Mouse (Mus musculus) left cerebral cortex, postnatal 25 days (tissue): ENCODE measurements around the gene Chgb. TPM values are rescaled to one million over a fixed set of nuclear protein-coding genes. Genes with fewer than 3 reads are reported as not detected.

Source experiments
- DNase-seq, 2 experiments: peaks; one replicate each; pipeline ENCODE4 v3.0.0; 2022; ENCODE audit warnings: low spot score in 2 of 2, mixed read lengths in 1 of 2
- intact Hi-C: fragments of 180-260 bp; cut with DNase I; formaldehyde crosslinking; loops from one replicate; pipeline ENCODE4 v1.15.1; 2025
- total RNA-seq, 2 experiments: library from RNA; stranded (reverse); gene quantifications; 2 replicates each; pipeline ENCODE4 v1.2.3; 2021

The Chgb gene
- 100 to 1,000 TPM; 261 TPM for total RNA-seq

DNA sequence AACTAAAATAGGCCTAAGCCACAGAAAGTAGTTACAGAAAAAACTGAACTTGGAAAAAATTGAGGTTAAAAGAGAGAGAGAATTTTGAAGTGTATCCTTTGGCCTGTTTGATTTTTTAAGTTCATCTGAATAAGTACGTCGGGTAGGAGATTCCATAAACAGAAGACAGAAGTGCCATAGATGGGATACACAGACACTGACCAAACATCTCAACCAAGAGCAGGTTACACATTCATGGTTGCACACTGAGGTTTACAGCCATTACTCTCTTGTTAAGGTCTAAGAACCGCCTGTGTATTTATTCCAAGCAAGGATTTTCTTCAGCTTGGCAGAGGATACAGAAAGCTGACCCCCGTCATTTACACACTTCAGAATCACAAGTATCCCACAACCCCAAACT, at the start of gene Chgb:
TSS of gene Chgb (plus strand) at position 301 of the 400 bp plus-strand sequence.
- intact Hi-C loops = loop anchor here (1.0 to 10.0 kb wide), 4 partner anchors 23 to 268 kb away; no protein-coding TSS in a partner anchor
- DNase-seq = no peak

DNA sequence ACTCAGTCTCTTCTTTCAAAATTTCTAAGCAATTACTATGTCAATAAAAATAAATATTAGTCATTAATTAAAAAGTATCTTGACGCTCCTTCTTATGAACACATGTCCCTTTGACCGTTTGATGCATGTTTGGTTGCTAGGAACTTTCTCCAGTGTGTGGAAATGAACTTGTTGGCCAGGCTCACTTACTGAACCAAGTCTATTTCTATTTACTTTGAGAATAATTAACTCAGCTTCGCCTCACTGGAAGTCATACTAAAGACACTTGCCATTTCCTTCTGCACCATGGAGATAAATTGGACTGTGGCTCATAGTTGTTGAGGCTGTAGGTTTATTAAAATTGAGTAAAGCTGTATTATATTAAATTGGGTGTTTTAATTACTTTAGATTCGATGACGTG, 48.1 kb upstream of the Chgb start:
- no peak for DNase-seq
- intact Hi-C loops = no loop called here

DNA sequence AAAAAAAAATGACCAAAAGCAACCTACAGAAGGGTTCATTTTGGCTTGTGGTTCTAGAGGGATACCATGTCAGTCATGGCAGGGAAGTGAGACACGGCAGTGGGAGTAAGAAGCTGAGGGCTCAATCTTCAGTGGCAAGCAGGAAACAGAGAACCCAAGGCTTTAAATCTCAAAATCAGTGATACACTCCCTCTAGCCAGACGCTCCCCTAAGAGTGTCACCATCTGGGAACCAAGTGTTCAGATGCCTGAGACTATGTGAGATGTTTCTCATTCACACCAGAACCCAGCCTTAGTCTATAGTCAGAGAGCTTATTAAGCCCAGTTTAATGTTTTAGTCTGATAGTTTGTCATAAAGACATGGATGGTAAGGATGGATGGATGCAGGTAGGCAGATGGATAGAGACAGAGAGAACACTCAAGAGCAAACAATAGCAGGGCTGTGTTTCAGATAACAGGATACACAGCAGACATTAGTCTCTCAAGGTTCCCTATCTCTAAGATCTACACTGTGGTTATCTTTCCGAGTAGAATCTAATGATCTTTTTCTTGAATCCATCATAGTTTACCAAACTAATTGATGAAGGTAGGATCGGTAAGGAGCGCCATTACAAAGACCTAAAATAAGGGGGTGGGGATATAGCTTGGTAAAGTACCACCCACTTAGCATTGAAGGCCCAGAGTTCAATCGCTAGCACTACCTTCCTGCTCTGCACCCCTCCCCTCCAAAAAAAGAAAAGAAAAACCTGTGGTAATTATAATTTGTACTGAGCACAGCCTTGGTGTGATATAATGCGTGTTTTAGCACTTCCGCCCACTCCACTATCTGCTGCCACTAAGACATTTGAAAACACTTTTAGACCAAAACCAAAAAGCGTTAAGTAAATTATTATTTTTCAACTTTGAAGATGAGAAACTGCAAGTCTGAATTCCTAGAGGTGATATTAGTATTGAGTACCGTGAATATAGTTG, 47.2 kb upstream of the Chgb start:
- DNase-seq = no peak
- intact Hi-C loops = no loop called here

DNA sequence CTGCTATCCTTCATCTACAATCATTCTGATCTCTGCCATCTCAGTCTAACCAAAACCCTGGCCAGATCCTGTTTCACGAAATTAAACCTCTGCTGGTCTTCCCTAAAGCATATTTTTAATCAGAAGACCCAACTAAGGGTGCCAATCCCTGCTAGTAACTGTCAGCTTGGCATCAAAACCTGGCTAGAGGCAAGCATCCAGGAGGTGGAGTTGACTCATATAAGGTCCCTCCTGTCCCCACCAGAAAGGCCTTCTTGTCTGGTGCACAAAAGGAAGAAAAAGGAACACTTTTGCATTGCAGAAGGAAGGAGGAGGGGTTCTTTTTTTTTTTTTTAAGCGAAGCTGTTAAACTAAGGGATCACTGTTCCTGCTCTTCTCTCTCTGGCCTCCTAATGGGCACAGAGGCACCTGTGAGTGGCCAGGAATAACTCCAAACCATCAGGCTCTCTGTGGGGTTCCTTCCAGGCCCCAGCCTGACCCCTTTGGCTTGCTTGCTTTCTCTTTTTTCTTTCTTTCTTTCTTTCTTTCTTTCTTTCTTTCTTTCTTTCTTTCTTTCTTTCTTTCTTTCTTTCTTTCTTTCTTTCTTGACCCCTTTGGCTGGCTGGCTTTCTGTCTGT, 42.2 kb upstream of the Chgb start:
- no peak for DNase-seq
- intact Hi-C loops = no loop called here

DNA sequence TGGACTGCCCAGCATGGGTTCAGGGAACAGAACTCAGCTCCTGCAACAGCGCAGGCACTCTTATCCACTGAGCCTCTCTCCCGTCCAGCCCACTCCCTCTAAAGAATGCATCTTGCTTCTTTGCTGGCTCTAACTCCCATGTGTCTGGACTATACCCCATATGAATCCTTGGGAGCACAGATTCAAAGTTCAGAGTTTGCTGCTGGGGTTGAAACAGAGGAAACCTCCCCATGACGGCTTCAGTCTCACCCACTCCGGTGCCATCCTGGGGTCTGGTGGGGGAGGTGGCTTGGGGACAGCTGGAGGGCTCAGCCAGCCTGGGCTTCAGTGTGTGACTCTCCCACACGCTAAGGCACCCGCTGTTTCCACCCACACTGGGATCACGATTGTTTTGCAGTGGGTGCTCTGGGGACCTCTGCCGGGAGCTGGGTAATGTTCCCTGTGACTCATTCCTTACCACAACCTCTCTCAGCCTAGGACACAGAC, 39.2 kb upstream of the Chgb start:
- peak; percentile 61 to 90 for DNase-seq
- intact Hi-C loops = no loop called here

DNA sequence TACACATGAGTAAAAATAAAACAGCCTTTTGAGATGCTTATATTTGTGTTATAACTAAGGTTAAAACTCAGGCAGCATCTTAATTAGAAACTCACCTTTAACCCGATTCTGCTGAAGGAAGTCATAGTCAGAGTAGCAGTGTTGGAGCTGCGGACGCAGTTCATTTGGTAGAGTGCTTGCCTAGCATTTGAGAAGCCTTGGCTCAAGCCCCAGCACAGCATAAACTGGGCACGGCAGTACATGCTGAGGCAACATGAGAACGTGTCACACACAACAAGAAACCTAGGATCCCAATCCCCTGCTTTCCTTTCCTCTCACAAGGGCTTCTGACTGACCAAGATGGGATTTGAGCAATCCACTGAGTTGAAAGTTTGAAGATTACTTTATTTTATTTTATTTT, 36.2 kb upstream of the Chgb start:
- intact Hi-C loops = no loop called here

DNA sequence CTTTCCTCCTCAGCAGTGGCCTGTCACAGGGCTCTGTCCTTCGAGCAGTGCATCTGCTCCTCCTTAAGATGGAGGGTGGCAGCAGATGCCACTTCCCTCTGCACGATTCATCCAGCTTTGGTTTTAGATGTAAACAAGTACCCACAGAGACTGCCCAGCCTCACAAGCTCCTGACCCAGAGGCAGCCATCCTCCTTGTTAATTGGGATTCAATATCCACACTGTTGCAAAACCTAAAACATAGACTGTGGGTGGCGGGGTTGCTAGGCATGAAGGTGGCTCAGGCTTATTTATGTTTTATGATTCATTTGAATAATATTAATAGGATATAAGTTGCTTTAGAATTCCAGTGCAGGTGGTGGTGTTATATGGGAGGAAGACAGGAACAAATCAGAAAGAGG, 35.0 kb upstream of the Chgb start:
- intact Hi-C loops = no loop called here
- no peak for DNase-seq

More for the DNA sequence above, 36.2 kb upstream of the Chgb start:
- DNase-seq = no peak

DNA sequence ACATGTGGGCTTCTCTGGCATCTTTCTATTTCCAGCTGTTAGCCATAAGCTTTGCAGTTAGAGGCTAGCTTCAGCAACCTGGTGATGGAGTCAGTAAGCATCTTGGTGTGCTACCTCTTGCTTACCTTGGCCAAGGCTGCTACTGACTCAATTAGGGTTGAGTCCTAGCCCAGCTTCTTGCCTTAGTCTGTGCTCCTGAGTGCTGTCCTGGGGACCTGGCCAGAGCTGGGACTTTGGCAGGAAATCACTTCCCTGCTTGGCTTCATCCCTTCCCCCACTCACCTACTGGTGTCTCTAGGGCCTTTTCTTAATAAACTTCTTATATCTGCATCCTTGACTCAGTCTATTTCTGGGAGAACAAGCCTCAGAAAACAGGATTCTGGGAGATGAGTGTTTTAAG, 30.4 kb upstream of the Chgb start:
- DNase-seq = no peak
- intact Hi-C loops = no loop called here

DNA sequence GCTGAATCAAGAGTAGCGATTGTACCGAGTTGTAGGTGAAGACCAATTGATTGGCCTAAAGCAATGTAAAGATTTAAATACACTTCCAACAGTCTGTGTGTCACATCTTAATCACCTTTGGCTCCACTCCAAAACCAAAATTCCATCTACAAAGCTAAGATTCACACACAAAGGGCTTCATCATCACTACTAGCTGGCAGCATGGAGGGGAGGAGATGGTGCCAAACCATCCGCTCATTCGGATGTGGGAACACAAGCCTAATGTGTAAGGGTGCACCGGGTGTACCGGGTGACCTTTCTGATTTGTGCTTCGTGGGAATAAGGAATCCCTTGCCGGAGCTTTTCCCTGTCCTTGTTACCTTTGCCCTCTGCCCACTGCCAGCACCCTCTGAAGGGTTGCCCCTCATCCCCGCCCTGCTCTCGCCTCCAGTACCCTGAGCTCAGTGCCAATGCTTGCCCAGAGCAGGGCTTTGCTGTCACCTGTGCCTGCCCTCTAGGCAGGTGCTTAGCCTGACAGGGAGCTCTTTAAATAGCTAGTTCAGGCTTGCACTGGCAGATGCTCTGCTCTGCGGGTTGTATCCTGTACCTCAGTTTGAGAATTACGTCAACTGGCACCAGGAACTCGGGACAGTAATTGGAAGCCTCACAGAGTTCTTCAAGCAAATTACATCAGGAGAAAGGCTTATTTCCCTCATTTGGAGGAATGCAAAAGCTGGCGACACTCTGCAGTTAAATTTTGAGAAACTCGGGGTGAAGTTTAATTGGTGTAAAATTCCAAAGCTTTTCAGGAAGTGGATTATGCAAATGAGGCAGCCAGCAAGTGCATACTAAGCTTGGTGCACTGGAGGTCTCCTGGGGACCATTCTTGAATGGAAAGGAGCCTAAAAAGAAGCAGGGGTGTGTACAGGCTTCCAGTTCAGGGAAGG, 29.7 kb upstream of the Chgb start:
- intact Hi-C loops = no loop called here
- peak; percentile 37 to 81 for DNase-seq

DNA sequence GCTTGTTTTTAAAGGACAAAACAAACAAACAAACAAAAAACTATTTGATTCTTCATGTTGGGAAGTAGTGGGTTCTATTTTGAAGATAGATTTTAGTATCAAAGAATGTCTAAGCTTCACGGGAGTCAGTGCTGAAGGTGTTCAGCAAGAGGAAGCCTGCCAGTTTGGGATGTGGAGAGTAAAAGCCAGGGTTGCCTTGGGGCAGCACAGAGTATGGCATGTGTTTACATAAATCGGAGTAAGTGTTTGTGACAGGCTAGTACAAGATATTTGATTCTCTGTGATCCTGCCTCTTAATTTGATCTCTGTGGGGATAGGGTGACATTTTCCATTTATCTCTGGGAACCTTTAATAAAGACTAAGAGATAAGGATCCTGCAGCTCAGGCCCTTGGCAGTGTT, 28.7 kb upstream of the Chgb start:
- DNase-seq = no peak
- intact Hi-C loops = no loop called here

DNA sequence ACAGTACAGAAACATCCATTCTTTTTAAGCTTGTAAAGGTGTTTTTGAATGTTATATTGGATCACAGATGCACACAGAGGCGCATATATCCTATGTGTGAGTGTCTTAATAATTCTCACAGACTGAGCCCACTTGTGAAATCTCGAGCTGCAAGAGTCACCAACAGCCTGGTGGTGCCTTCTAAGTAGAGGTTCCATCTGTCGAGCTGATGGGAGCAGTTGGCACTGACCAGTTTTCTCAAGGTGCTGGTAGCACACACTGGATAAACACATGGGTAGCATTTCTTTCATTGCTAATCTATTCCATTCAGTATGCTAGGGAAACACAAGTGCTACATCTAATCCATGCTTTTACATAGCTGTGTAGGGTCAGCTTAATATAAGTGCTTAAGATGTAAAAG, 27.9 kb upstream of the Chgb start:
- no peak for DNase-seq
- intact Hi-C loops = no loop called here

DNA sequence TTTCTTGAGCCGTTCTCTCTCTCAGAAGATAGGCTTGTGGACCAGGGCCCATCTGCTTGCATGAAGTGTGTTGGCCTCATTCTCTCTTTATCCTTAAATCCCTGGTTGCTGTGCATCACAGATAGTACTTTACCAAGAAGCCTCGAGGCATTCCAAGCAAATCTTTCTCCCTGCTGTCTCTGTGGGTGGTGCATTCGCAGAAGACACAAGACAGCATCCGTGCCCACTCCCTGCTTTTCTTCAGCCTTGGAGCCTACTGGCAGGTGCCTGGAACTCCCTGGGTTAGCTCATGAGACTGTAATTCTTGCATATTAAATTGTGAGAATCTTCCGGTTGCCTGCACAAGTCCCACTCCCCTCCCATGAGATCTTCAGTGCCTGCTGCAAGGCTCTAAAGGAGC, 23.2 kb upstream of the Chgb start:
- intact Hi-C loops = loop anchor here (1.0 kb wide), 2 partner anchors 23 to 41 kb away; partner anchors contain the start of gene Chgb
- DNase-seq = peak; percentile 69 to 97

DNA sequence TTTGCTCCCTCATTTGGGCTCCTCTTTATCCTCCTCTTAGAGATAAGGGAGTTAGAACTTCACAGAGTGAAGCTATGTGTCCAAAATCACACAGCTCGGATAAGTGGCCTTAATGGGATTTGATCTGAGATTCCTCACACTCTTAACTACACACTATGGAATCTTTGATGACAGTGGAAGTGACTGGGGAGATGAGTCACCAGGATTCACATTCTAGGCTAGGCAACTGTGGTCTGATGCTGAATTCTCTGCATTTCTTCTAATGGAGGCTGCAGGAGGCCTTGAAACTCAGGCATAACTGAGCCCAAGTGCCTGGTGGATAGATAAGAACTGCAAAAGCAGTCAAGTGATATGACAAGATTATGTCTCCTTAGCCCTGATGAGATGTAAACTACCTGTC, 10.3 kb upstream of the Chgb start:
- intact Hi-C loops = no loop called here
- no peak for DNase-seq

DNA sequence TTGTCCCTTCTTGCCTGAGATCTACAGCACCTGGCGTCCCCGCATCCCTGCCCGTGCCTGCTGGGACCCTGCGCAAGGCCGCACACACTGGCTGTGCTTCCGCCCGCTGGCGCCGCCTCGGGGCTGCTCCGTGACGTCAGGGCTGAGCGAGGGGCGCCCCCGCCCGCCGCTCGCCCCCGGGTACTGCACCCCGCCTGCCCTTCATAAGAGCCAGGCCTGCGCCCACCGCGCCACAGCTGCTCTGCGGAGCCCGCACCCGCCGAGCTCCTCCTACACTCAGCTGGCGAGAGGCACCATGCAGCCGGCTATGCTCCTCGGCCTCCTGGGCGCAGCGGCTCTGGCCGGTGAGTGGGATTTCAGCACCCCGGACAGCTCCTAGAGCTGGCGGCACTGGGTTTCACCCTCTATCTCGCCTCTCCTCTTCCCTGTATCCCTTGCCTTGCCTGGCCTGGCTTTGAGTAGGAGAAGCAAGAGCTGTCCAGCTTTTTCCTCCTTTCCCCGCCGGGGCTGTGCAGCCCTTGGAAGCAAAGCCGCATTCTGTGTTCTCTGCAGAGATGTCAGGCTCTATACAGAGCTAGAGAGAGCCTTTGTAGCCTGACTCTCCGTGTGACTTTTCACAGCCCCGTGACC, 476 bp downstream of the Chgb start:
- DNase-seq = peak; percentile 87 to 92
- intact Hi-C loops = loop anchor here (1.0 to 10.0 kb wide), 4 partner anchors 23 to 269 kb away; no protein-coding TSS in a partner anchor

DNA sequence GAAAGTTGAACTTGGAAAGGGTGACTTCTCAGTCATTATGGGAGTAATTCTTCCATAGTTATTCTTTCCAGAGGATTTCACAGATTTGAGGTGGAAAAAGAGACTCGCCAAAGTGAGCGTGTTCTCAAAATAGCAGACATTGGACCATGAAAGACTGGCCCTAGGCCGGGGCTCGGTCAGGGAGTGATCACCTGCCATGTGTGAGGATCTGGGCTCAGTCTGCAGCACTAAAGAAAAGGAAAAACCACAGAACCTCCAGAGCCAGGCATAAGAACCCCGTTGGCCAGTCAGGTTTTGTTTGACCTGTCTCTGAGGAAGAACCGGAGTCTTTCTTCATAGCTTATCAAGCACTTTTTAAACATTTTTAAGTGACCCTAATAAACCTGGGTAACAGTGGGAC, 3.0 kb downstream of the Chgb start:
- no peak for DNase-seq
- intact Hi-C loops = loop anchor here (10.0 kb wide), 1 partner anchor 209 kb away; no protein-coding TSS in a partner anchor

DNA sequence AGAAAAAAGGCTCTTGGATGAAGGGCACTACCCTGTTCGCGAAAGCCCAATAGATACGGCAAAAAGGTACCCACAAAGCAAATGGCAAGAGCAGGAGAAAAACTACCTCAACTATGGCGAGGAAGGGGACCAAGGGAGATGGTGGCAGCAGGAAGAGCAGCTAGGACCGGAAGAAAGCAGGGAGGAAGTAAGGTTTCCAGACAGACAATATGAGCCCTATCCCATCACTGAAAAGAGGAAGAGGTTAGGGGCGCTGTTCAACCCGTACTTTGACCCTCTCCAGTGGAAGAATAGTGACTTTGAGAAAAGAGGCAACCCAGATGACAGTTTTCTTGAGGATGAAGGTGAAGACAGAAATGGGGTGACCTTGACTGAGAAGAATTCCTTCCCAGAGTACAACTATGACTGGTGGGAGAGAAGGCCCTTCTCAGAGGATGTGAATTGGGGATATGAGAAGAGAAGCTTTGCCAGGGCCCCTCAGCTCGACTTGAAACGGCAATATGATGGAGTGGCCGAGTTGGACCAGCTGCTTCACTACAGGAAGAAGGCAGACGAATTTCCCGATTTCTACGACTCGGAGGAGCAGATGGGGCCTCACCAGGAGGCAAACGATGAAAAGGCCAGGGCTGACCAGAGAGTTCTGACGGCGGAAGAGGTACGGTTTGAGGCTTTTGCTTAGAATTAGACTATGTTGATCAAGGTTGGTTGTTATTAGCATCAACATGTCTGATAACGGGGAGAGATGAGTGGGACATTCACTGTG, 12.5 kb downstream of the Chgb start:
- intact Hi-C loops = loop anchor here (10.0 kb wide), 1 partner anchor 239 kb away; no protein-coding TSS in a partner anchor
- no peak for DNase-seq

DNA sequence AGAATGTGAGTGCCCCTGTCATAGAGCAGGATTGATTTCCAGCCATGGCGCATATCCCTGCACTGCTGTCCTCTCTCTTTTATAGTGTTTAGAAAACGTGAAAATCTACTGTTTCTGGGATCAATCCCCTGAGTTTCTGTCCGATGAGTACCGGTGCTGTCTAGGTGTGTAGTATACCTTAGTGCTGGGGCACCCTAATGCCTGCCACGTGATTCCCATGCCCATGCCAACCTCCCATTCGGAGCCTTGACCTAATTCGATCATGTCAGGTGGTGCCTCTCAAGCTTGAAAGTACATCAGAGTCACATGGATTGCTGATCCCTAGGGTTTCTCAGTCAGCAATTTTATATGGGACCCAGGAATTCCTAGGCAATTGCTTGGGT, 13.1 kb downstream of the Chgb start:
- intact Hi-C loops = loop anchor here (10.0 kb wide), 1 partner anchor 239 kb away; no protein-coding TSS in a partner anchor
- DNase-seq = no peak

DNA sequence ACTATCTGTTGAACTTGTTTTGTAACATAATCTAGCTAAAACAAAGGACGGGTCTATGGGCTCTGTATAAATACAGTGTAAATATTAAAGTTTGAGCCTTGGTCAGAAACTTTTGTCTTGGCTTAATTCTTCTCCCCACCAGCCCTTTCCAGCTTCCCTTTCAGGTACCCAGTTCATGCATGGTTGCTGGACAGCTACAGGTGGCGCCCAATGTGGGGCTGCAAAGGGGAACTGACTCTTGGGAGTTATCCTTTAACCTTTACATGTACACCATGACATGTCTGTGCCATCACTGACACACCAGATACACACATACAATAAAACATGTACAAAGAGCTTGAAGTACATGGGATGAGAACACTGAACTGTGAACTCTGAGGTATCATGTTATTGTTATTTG, 21.9 kb downstream of the Chgb start:
- DNase-seq = no peak
- intact Hi-C loops = no loop called here
